Mouse (Mus musculus) kidney, postnatal 4 days (tissue): ENCODE results near the gene Zfp462.

ENCODE experiments used
- DNase-seq, 2 experiments: peaks; one replicate each; pipeline ENCODE4 v3.0.0; 2021; ENCODE audit warnings: mixed read lengths in 2 of 2

The Zfp462 gene

DNA sequence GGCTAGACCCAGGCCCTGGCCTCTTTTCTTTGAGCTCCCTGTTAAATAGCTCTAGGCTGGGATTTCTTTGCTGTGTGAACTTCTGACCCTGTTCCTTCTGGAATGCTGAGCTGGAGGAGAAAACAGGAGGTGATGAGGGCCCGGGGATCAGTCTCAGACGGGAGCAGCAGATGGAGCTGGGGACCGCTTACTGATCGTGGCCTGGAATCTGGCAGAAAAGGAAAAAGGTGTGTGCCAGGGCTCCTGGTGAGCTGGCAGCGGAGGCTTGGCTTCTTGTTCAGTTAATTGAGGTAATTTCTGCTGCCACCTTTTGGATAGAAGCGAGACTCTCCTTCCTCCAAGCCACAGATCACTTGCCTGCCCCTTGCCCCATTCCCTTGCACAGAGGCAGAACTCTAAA, 177.1 kb downstream of the Zfp462 start:
- DNase-seq = no peak

DNA sequence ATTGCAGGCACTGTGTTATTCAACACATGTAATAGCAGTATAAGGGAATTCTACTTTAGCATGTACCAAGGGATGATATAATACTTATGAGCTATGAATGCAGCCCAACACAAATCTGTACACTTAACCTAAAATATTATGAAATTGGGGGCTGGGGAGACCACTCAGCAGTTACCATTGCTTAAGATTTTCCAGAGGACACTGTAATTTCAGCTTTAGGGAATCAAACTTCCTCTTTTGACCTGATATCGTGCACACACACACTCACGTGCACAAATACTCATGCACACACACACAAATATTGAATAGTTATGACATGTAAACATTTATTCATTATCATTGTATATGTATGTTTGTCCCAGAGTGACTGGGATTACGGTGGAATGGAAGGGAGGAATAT, 179.3 kb downstream of the Zfp462 start:
- no peak for DNase-seq

GRCm38 (mm10) chr4:55125048-55125737, 180.3 kb downstream of the Zfp462 start:
- peak; percentile 19 to 29 for DNase-seq

- DNase-seq = no peak
Measured at GRCm38 (mm10) chr4:55125738-55126054, 180.8 kb downstream of the Zfp462 start.

- no peak for DNase-seq
Measured at GRCm38 (mm10) chr4:55127228-55127901, 182.5 kb downstream of the Zfp462 start.

DNA sequence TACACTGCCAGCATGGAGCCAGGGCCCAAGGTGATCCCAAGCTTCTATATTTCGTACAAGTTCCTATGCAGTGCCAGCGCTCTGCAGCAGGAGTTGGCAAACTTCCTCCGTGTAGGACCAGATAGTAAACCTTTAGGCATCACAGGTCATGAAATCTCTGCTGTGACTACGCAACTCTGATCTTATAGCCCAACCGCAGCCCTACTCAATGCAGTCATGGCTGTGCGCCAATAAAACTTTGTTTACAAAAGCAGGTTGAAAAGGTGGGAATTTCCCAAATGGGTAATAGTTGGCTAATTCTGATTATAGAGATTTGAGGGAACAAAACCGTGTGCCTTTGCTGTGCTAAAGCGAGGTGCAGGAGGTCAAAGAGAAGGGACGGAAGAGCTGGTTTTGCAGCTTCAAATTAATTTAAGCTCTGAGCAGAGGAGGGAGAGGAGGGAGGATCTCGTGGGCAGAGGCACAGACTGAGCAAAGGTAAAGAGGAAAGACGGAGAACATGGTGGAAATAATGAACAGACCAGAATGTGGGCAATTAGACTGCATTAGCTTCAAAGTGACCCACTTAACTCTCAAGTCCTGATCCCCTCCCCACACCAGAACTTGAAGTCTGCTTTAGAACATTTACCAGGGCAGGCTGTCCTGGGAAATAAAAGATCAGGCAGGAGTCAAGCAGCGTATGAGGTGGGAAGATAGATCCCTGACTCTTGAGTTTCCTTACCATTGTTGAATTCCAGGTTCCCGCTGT, 183.4 kb downstream of the Zfp462 start:
- DNase-seq = no peak
